Mouse (Mus musculus): ENCODE measurements at regions not wholly inside any gene's neighbourhood (a gene's known extent, or its start where the extent isn't known, plus 50 kb on each side); places are given as distances from the start of the nearest gene placed in this dataset.

GRCm38 (mm10) chr17:84074000-84074782, 113.6 kb downstream of the Zfp36l2 start:
- DNase-seq (ENCODE audit: extremely low read depth, low read depth): no peak

- no peak for DNase-seq (ENCODE audit: extremely low read depth, low read depth)
Observed at GRCm38 (mm10) chr17:84072426-84073030, 115.2 kb downstream of the Zfp36l2 start.

GRCm38 (mm10) chr17:84071855-84072254, 115.9 kb downstream of the Zfp36l2 start:
- DNase-seq (ENCODE audit: extremely low read depth, low read depth): no peak

GRCm38 (mm10) chr17:84070596-84070995, 117.2 kb downstream of the Zfp36l2 start:
- no peak for DNase-seq (ENCODE audit: extremely low read depth, low read depth)

GRCm38 (mm10) chr17:84067102-84067501, 120.6 kb downstream of the Zfp36l2 start:
- no peak for DNase-seq (ENCODE audit: extremely low read depth, low read depth)

- no peak for DNase-seq (ENCODE audit: extremely low read depth, low read depth)
Observed at GRCm38 (mm10) chr17:84063791-84064190, 124.0 kb downstream of the Zfp36l2 start.

- peak; percentile 90 for DNase-seq (ENCODE audit: extremely low read depth, low read depth)
Observed at GRCm38 (mm10) chr17:84061621-84062020, 126.1 kb downstream of the Zfp36l2 start.

GRCm38 (mm10) chr17:84056469-84056868, 131.3 kb downstream of the Zfp36l2 start:
- DNase-seq (ENCODE audit: extremely low read depth, low read depth): no peak

GRCm38 (mm10) chr17:84052437-84052836, 135.3 kb downstream of the Zfp36l2 start:
- DNase-seq (ENCODE audit: extremely low read depth, low read depth): no peak

GRCm38 (mm10) chr17:84051212-84051611, 136.5 kb downstream of the Zfp36l2 start:
- no peak for DNase-seq (ENCODE audit: extremely low read depth, low read depth)

GRCm38 (mm10) chr17:84048533-84048932, 139.2 kb downstream of the Zfp36l2 start:
- no peak for DNase-seq (ENCODE audit: extremely low read depth, low read depth)

GRCm38 (mm10) chr17:84047520-84047919, 140.2 kb downstream of the Zfp36l2 start:
- no peak for DNase-seq (ENCODE audit: extremely low read depth, low read depth)

- no peak for DNase-seq (ENCODE audit: extremely low read depth, low read depth)
Observed at GRCm38 (mm10) chr17:84045812-84046211, 141.9 kb downstream of the Zfp36l2 start.

- DNase-seq (ENCODE audit: extremely low read depth, low read depth): no peak
Observed at GRCm38 (mm10) chr17:84044472-84044936, 143.2 kb downstream of the Zfp36l2 start.

- no peak for DNase-seq (ENCODE audit: extremely low read depth, low read depth)
Observed at GRCm38 (mm10) chr17:84043102-84043501, 144.6 kb downstream of the Zfp36l2 start.

- no peak for DNase-seq (ENCODE audit: extremely low read depth, low read depth)
Observed at GRCm38 (mm10) chr17:84039444-84039843, 148.3 kb downstream of the Zfp36l2 start.

- no peak for DNase-seq (ENCODE audit: extremely low read depth, low read depth)
Observed at GRCm38 (mm10) chr17:84037580-84038304, 150.0 kb downstream of the Zfp36l2 start.

- DNase-seq (ENCODE audit: extremely low read depth, low read depth): no peak
Observed at GRCm38 (mm10) chr17:84036056-84036455, 151.7 kb downstream of the Zfp36l2 start.

GRCm38 (mm10) chr17:84034801-84035200, 152.9 kb downstream of the Zfp36l2 start:
- DNase-seq (ENCODE audit: extremely low read depth, low read depth): no peak

- DNase-seq (ENCODE audit: extremely low read depth, low read depth): no peak
Observed at GRCm38 (mm10) chr17:84032441-84032840, 155.3 kb downstream of the Zfp36l2 start.

GRCm38 (mm10) chr17:84031833-84032232, 155.9 kb downstream of the Zfp36l2 start:
- DNase-seq (ENCODE audit: extremely low read depth, low read depth): no peak

GRCm38 (mm10) chr17:84031381-84031780, 156.4 kb downstream of the Zfp36l2 start:
- DNase-seq (ENCODE audit: extremely low read depth, low read depth): no peak

All from MEL-GATA-1-ER (cell line).